Mouse (Mus musculus): Measurements from ENCODE around the gene Gm20388. TPM values are rescaled to one million over a fixed set of nuclear protein-coding genes. Genes with fewer than 3 reads are reported as not detected.

The Gm20388 gene
- polyA plus RNA-seq, 1 experiment from 2014 or later = not detected

DNA sequence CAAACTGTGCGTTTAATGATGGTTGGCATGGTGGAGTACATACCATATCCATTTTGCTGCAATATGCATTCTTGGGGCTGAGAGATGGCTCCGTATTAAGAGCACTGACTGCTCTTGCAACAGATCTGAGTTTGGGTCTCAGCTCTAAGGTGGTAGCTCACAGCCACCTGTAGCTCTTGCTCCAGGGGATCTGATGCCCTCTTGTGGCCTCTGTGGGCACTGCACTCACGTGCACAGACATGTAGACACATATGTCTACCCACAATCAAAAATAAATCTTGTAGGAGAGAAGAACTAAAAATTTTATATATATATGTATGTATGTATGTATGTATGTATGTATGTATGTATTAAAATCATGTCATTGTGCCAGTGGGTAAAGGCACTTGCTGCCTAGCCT is 1307.8 kb downstream of the Gm20388 start:
- Histone ChIP-seq H3K27ac (no peak overlapping the region), H3K4me2 (no peak overlapping the region), H3K9me3 (no peaks in the 10 kb centered on the region), H3K9ac (no peak overlapping the region), H3K4me1 (peaks cover 32% of the 10 kb centered on the region), H3K27me3 (peaks cover 35% of the 10 kb centered on the region), H3K4me3 (no peak overlapping the region), H3K36me3 (no peaks in the 10 kb centered on the region)
- 89% methylated on average over 3 of the region's 3 CpGs for WGBS
- no peak for ATAC-seq (ENCODE audit: insufficient number of reproducible peaks, insufficient read depth, low FRiP score, low TSS enrichment, low read depth)

DNA sequence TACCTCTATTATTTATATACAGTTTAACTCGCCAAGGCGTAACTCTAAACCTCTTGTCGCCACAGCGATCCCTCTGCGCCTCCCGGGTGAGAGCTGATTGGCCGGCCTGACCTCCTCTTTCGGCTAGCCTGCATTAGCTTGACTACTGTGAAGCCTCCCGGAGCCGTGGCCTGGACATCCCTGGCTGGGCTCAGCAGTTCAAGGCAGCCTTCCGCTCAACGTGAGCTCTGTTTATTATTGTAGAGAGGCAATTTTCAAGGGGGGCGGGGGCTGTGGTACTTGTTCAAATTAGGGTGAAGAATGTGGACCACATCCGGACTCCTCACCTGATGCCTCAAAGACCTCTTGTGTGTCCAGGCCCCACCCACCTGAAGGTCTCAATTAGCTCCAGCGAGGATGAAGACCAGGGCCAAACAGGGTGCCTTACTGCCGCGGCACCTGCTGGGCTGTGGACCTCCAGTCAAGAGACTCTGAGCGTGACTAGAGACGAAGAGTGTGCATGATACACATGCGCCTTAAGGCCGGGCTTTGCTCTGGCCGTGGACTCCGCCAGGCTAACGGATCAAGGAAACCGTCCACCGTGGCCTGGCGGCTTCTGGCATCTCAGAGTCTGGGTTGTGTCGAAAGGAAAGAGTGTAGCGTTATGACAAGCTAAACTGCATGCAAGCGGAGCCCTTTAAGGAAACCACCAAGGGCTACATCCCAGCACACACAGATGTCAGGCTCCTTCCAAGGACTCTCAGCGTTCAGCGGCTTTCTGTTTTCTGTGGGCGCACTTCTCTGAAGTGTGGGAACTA is 1309.7 kb downstream of the Gm20388 start:
- ATAC-seq (ENCODE audit: insufficient number of reproducible peaks, insufficient read depth, low FRiP score, low TSS enrichment, low read depth) = peak; percentile 46; the same call in 1 of the 2 replicates
- Histone ChIP-seq H3K27ac (peak overlapping the region; percentile 60), H3K4me2 (peak overlapping the region; percentile 37), H3K9ac (0 out of 2 replicates have a peak overlapping the region, but pooled peaks have one; percentile 17), H3K27me3 (peaks cover 53% of the 10 kb centered on the region), H3K4me1 (peaks cover 35% of the 10 kb centered on the region), H3K4me3 (no peak overlapping the region), H3K9me3 (no peaks in the 10 kb centered on the region), H3K36me3 (no peaks in the 10 kb centered on the region)
- WGBS = 16% methylated on average over 33 of the region's 33 CpGs

DNA sequence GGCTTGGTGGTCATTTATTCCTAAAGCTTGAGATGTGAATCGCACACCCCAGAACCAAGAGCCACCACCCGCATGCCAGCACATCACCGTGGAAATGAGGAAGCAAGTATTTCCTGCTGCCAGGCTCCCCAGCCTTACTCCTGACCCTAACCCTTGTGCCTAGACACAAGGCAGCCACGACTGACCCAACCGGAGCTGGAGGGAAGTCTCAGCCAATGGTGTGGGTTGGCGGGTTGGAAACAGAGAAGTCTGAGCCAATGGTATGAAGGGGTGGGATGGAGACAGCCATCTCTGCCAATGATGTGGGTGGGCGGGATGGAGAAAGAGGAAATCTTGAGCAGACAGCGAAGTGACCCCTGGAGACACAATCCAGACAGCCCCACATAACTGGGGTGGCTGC is 1314.1 kb downstream of the Gm20388 start:
- WGBS = 68% methylated on average over 8 of the region's 8 CpGs
- H3K27ac ChIP-seq = no peak overlapping the region
- peaks cover 48% of the 10 kb centered on the region for H3K4me1 ChIP-seq
- no peak overlapping the region for H3K4me2 ChIP-seq
- no peaks in the 10 kb centered on the region for H3K36me3 ChIP-seq
- H3K9ac ChIP-seq = no peak overlapping the region
- no peak for ATAC-seq (ENCODE audit: insufficient number of reproducible peaks, insufficient read depth, low FRiP score, low TSS enrichment, low read depth)
- peaks cover 84% of the 10 kb centered on the region for H3K27me3 ChIP-seq
- H3K9me3 ChIP-seq = no peaks in the 10 kb centered on the region
- no peak overlapping the region for H3K4me3 ChIP-seq

DNA sequence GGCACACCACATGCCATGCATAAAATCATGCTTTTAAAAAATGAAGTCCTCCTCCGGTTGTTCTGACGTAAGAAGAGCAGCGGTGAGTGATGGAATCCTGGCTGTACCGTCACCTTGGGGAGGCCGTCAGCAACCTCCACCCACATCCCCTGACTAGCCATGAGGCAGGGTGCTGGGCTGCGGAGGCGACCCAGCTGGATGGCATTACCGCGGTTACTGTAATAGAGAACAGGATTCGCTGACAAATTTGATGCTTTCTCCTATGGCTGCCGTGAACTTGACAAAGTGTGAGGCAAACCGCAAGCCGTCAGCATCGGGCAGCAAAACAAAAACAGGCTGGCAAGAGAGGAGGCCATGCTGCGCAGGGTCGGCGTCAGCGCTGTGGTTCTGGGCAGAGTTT is 1317.1 kb downstream of the Gm20388 start:
- Histone ChIP-seq H3K27ac (no peak overlapping the region), H3K4me2 (peak overlapping the region; percentile 44), H3K9me3 (no peaks in the 10 kb centered on the region), H3K9ac (no peak overlapping the region), H3K4me3 (no peak overlapping the region), H3K36me3 (no peaks in the 10 kb centered on the region), H3K4me1 (peaks cover 34% of the 10 kb centered on the region), H3K27me3 (peaks cover 82% of the 10 kb centered on the region)
- WGBS = 28% methylated on average over 18 of the region's 18 CpGs
- ATAC-seq (ENCODE audit: insufficient number of reproducible peaks, insufficient read depth, low FRiP score, low TSS enrichment, low read depth) = peak; percentile 44; the same call in 1 of the 2 replicates

DNA sequence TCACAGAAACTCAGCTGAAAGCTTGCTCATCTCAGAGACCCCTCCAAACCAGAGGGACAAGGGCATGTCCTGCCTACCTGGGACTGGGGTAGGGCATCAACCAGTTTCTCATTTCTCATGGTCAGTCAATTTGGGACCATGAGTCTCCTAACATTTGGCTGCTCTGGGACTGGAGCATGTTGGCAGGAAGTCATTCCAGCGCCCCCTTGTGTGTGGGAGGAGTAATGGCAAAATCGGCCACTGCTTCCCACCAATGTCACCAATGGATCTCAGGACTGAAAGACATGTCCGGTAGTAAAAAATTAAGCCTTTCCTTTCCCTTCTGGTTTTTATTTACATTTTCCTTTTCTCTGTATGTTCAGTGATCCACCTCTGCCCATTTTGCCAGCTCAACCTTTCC is 1318.3 kb downstream of the Gm20388 start:
- H3K4me2 ChIP-seq = no peak overlapping the region
- WGBS = 58% methylated on average over 3 of the region's 3 CpGs
- no peaks in the 10 kb centered on the region for H3K36me3 ChIP-seq
- no peak overlapping the region for H3K4me3 ChIP-seq
- no peak for ATAC-seq (ENCODE audit: insufficient number of reproducible peaks, insufficient read depth, low FRiP score, low TSS enrichment, low read depth)
- H3K9ac ChIP-seq = no peak overlapping the region
- no peaks in the 10 kb centered on the region for H3K9me3 ChIP-seq
- H3K27me3 ChIP-seq = peaks cover 76% of the 10 kb centered on the region
- no peak overlapping the region for H3K27ac ChIP-seq
- H3K4me1 ChIP-seq = peaks cover 23% of the 10 kb centered on the region

DNA sequence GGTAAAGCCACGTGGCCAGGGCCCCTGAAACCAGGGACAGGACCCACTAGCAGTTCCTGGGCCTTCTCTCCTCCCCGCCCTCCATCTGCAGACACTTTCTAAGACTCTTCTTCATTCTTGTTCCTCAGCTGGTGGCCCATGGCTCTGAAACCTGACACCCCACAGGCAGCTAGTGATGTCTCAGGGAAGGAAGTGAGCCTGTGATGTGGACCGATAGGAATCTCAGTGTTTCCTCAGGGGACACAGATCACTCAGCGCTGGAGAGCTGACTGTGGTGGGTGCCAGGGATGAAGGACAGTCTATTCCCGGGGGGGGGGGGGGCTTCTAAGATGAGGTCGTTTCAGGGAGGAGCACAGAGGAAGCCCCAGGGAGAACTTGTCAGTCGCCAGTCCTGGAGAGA is 1318.9 kb downstream of the Gm20388 start:
- Histone ChIP-seq H3K9ac (no peak overlapping the region), H3K4me3 (no peak overlapping the region), H3K9me3 (no peaks in the 10 kb centered on the region), H3K4me1 (peaks cover 23% of the 10 kb centered on the region), H3K27ac (no peak overlapping the region), H3K4me2 (no peak overlapping the region), H3K27me3 (peaks cover 70% of the 10 kb centered on the region), H3K36me3 (no peaks in the 10 kb centered on the region)
- ATAC-seq (ENCODE audit: insufficient number of reproducible peaks, insufficient read depth, low FRiP score, low TSS enrichment, low read depth) = no peak
- WGBS = 28% methylated on average over 7 of the region's 7 CpGs

DNA sequence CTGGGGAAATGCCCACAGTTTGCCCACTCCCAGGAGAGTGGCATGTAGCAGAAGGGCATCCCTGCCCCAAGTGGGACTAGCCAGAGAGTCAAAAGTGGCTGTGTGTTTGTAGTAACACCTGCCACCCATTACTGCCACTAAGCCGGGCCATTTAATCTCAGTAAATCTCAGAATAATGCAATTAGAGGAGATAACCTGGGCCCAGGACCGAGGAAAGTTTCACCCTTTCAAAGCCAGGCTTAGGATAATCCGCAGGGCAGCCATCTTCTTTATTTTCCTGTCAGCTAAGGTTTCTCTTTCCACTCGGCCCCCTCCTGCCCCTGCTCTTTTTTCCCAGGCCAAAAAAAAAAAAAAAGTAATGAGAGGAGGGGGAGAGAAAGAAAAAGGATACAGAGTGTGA is 1322.6 kb downstream of the Gm20388 start:
- Histone ChIP-seq H3K4me1 (peaks cover 13% of the 10 kb centered on the region), H3K27ac (no peak overlapping the region), H3K27me3 (peaks cover 41% of the 10 kb centered on the region), H3K4me2 (no peak overlapping the region), H3K9me3 (no peaks in the 10 kb centered on the region), H3K36me3 (no peaks in the 10 kb centered on the region), H3K9ac (no peak overlapping the region), H3K4me3 (no peak overlapping the region)
- no peak for ATAC-seq (ENCODE audit: insufficient number of reproducible peaks, insufficient read depth, low FRiP score, low TSS enrichment, low read depth)
- 14% methylated on average over 4 of the region's 4 CpGs for WGBS

DNA sequence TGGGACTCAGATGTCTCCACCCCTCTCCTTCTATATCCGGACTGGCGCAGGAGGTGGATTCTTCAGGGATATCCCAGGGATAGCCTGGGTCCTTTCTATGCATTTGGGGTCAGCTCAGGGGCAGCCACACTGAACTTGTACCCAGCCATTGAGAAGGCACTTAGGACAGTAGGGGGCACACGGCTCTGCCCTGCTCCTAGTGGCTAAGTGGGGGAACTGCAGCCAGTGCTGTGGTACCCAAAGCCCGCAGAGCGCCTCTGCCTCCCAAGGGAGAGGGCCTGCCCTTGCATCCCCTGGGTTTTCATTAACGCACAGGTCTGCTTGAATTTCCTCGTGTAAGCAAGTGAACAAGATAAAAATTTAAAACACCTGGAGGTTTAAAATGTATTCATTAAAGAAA is 1324.3 kb downstream of the Gm20388 start:
- Histone ChIP-seq H3K27me3 (peaks cover 30% of the 10 kb centered on the region), H3K4me1 (peaks cover 5% of the 10 kb centered on the region), H3K4me2 (no peak overlapping the region), H3K9ac (no peak overlapping the region), H3K9me3 (no peaks in the 10 kb centered on the region), H3K27ac (no peak overlapping the region), H3K36me3 (no peaks in the 10 kb centered on the region), H3K4me3 (no peak overlapping the region)
- ATAC-seq (ENCODE audit: insufficient number of reproducible peaks, insufficient read depth, low FRiP score, low TSS enrichment, low read depth) = no peak
- WGBS = 48% methylated on average over 7 of the region's 7 CpGs

DNA sequence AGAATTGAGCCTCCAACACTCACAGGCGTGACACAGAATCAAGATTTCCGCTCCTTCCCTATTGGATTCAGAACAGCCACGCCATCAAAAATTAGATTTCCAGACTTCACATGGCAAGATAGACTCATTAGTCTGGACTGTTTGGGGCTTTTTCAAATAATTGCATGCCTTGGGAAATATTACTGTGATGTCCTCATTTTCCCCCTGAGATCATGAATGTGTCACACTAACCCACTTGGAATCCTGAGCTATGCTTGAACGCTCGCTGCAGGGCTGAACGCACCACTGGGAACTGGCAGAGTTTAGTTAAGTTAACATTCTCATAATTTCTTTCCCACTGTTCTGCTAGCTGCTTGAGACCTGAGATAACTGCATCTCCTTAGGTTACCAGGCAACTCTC is 1329.0 kb downstream of the Gm20388 start:
- Histone ChIP-seq H3K4me3 (no peak overlapping the region), H3K27ac (no peak overlapping the region; the same call in 1 of the 2 replicates), H3K27me3 (peaks cover 46% of the 10 kb centered on the region), H3K9ac (no peak overlapping the region), H3K4me1 (peaks cover 22% of the 10 kb centered on the region), H3K4me2 (no peak overlapping the region), H3K36me3 (no peaks in the 10 kb centered on the region), H3K9me3 (no peaks in the 10 kb centered on the region)
- no peak for ATAC-seq (ENCODE audit: insufficient number of reproducible peaks, insufficient read depth, low FRiP score, low TSS enrichment, low read depth)
- WGBS = 67% methylated on average over 6 of the region's 6 CpGs

DNA sequence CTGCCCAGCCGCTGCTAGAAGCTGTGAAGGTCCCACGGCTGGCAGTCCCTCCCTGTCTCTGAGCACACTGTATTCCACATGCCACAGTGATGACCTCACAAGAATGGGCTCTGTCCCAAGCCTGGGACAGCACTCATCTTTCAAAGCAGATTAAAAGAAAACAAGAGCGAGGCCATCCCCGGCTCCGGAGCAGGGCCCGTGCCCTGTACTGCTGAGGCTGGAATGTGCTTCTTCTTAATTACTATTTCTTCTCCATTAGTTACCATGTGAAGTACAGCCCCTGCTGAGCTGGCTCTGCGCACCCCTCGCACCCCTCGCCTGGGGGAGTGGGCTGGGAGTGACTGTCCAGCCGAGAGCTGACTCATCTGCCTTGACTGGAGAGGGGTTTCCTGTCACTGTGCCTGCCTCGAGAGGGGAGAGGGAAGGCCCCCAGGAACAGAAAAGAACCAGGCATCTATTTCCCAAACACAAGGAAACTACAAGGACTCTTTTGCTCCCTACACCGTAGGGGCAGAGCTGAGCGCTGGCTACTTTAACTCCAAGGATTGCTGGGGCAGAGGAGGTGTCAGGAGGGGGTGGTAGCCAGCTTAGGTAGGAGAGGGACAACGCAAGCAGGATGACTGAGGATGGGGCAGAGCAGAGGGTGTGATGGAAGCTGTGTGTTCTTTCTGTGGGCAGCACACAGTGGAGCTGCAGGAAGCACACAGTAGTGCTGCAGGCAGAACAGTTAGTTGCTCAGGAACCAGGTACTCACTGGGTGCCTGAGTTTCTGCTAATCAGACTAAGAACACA is 1331.3 kb downstream of the Gm20388 start:
- Histone ChIP-seq H3K4me1 (peaks cover 22% of the 10 kb centered on the region), H3K27ac (no peak overlapping the region; the same call in 1 of the 2 replicates), H3K9ac (0 out of 2 replicates have a peak overlapping the region, but pooled peaks have one; percentile 27), H3K36me3 (no peaks in the 10 kb centered on the region), H3K27me3 (peaks cover 41% of the 10 kb centered on the region), H3K4me2 (no peak overlapping the region), H3K4me3 (no peak overlapping the region), H3K9me3 (no peaks in the 10 kb centered on the region)
- ATAC-seq (ENCODE audit: insufficient number of reproducible peaks, insufficient read depth, low FRiP score, low TSS enrichment, low read depth) = no peak
- WGBS = 10% methylated on average over 14 of the region's 14 CpGs

DNA sequence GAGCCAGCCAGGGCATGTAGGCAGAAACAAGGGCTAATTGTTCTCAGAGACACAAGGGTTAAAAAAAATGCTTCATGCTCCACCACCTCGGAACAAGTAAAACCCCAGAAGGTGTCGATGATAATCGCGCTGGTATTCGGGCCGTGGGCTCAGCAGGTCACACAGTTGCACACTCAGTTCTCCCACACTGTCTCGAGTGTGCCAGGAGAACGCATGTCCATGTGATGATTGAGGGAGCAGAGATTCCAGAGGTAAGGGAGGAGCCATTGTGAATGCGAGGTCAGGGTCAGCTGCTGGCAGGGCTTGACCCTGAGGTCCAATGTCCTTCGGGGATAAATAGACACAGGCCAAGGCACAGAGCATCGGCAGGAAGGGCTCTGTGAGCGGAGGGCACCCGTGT is 1332.0 kb downstream of the Gm20388 start:
- Histone ChIP-seq H3K4me2 (no peak overlapping the region), H3K27ac (no peak overlapping the region), H3K27me3 (peaks cover 47% of the 10 kb centered on the region), H3K4me1 (peaks cover 22% of the 10 kb centered on the region), H3K4me3 (no peak overlapping the region), H3K36me3 (no peaks in the 10 kb centered on the region), H3K9me3 (no peaks in the 10 kb centered on the region), H3K9ac (no peak overlapping the region)
- ATAC-seq (ENCODE audit: insufficient number of reproducible peaks, insufficient read depth, low FRiP score, low TSS enrichment, low read depth) = no peak
- 10% methylated on average over 13 of the region's 13 CpGs for WGBS

DNA sequence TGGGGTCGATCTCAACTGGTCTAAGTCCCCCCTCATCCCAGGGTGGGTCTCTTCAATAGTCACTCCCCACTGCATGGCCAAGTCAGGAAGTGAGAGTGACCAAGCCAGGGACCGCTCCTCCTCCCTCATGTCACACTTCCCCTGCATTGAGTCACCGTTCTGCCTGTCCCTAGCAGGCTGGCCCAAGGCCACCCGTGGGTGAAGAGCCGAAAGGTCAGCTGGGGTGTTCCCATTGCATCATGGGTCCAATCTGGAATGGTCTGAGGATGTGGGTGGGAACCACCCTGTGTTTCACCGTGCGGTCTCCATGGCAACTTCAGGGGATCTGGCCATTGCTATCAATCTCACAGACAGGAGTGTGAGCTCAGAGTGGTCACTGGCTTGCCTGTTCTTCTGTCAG is 1338.2 kb downstream of the Gm20388 start:
- no peak for ATAC-seq (ENCODE audit: insufficient number of reproducible peaks, insufficient read depth, low FRiP score, low TSS enrichment, low read depth)
- Histone ChIP-seq H3K27ac (no peak overlapping the region), H3K27me3 (peaks cover 64% of the 10 kb centered on the region), H3K4me1 (peaks cover 15% of the 10 kb centered on the region), H3K9ac (no peak overlapping the region), H3K4me3 (no peak overlapping the region), H3K36me3 (no peaks in the 10 kb centered on the region), H3K9me3 (no peaks in the 10 kb centered on the region), H3K4me2 (no peak overlapping the region)
- 79% methylated on average over 7 of the region's 7 CpGs for WGBS
